Mouse (Mus musculus): ENCODE results near the gene Styxl1.

DNA sequence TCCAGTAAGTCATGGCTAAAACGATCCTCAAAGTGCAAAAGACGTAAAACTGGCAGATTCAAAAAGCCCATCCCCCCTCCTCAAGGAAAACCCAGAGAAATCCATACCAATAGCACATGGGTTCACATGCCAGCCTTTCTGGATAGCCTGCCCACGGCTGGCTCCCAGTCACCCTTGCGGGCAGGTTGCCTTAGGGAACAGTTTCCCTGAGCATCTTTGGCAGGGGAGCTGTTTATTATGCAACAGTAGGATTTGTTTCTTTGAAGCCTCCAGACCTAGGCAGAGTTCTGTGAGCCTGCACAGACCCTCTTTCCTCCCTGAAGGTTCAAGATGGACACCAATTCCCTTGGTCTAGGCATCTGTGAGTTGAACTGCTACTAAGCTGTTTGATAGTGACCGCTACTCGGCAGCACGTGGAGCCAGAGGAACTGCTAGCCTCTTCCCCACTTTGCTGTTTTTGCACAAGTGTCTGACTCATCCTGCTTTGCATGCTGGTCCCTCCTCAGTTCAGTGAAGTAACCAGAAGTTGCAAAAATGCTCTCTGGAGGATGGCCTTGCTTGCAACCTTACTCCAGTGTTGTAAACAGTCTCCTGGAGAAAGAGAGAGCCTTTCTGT is 67.5 kb downstream of the Styxl1 start:
- TF ChIP-seq CTCF (IDR thresholded peaks at IDR 0.05; ENCODE audit: low read depth) = no peak
- no peak for TF ChIP-seq EP300 (IDR thresholded peaks at IDR 0.05; ENCODE audit: low read depth)

All from heart, postnatal 0 days (tissue).